Mouse (Mus musculus): Measurements from ENCODE around the gene Use1. TPM values are rescaled to one million over a fixed set of nuclear protein-coding genes. Genes with fewer than 3 reads are reported as not detected.

Gene Use1
- polyA plus RNA-seq, 1 experiment from 2014 or later, result 82.5 TPM

DNA sequence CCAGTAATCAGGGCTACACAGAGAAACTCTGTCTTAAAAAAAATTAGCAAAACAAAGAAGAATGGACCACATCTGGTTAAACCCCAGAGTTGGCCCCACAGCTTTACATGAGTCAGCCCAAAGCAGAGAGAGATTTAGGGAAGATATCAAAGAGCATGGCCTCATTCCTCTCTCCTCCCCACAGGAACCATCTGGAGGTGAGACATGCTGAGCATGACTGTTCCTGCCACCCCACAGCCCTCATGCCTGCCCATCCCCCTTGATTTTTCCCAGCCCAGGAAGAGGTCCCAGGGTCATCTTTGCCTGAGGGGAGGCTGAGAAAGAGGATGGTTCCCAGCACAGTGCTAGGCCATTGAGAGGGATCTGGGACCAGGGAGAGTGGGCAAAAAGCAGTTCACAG lies 1.7 kb downstream of the Use1 start:
- peaks cover 28% of the 10 kb centered on the region for H3K4me1 ChIP-seq
- peaks cover 16% of the 10 kb centered on the region for H3K36me3 ChIP-seq
- ATAC-seq (ENCODE audit: low FRiP score, low read depth), result no peak
- peak overlapping the region; percentile 70; the same call in 1 of the 2 replicates for H3K4me2 ChIP-seq (replicated peaks)
- H3K4me3 ChIP-seq, result peak overlapping the region; percentile 59; the same call in 1 of the 2 replicates
- peak overlapping the region; percentile 65; the same call in 1 of the 2 replicates for H3K9ac ChIP-seq (replicated peaks)
- no peaks in the 10 kb centered on the region for H3K9me3 ChIP-seq
- no peak overlapping the region for H3K27ac ChIP-seq (replicated peaks)
- H3K27me3 ChIP-seq, result no peaks in the 10 kb centered on the region

DNA sequence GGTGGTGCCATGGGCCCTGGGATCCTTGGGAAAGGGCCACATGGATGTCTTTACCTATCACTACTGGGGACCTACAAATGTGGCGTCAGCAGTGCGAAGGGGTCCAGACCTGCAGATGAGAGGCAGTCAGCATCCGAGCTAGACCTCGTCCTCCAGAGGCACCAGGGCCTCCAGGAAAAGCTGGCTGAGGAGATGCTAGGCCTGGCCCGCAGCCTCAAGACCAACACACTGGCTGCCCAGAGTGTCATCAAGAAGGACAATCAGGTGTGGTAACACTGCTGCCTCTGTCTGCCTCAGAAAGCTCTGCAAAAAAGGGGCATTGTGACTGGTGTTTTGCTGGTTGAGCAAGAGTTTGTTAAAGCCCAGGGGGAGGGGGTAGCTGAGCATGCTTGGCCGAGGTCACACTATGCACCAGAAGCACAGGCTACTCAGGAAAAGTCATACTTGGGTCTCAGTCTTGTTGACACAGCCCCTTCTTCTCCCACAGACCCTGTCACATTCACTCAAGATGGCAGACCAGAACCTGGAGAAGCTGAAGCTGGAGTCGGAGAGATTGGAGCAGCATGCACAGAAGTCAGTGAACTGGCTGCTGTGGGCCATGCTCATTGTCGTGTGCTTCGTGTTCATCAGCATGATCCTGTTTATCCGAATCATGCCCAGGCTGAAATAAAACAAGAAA lies 2.5 kb downstream of the Use1 start:
- Histone ChIP-seq H3K4me2 (replicated peaks) (no peak overlapping the region), H3K4me1 (peaks cover 28% of the 10 kb centered on the region), H3K27me3 (no peaks in the 10 kb centered on the region), H3K4me3 (no peak overlapping the region), H3K9ac (replicated peaks) (no peak overlapping the region), H3K27ac (replicated peaks) (no peak overlapping the region), H3K9me3 (no peaks in the 10 kb centered on the region), H3K36me3 (peaks cover 25% of the 10 kb centered on the region)
- no peak for ATAC-seq (ENCODE audit: low FRiP score, low read depth)
- WGBS, result 94% methylated on average over 10 of the region's 10 CpGs

DNA sequence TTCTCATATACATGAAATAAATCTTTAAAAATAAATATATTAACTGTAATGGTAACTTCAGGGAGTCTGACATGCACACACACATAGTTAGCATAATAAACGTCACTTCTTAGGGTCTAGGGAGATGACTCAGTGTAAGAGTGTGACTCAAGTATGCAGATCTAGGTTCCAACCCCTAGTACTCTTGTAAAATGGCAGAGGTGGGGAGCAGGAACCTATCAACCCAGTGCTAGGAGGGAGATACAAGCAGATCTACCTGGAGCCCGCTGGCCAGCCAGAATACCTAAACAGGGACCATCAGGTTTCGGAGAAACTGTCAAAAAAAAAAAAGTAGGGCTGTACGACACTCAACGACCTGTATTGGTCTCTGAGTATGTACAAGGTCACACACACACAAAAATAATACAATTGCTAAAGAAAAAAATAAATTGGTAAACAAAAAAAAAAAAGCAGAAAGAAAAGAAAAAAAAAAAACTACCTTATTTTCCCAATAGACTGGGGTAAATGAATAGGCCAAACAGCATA lies 4.1 kb downstream of the Use1 start:
- peak overlapping the region; percentile 80 for H3K4me3 ChIP-seq
- H3K9me3 ChIP-seq, result no peaks in the 10 kb centered on the region
- ATAC-seq (ENCODE audit: low FRiP score, low read depth), result no peak
- H3K4me2 ChIP-seq (replicated peaks), result peak overlapping the region; percentile 51
- WGBS, result 32% methylated on average over 5 of the region's 5 CpGs
- H3K4me1 ChIP-seq, result peaks cover 37% of the 10 kb centered on the region
- no peaks in the 10 kb centered on the region for H3K27me3 ChIP-seq
- H3K27ac ChIP-seq (replicated peaks), result 0 out of 2 replicates have a peak overlapping the region, but pooled peaks have one; percentile 80
- peaks cover 39% of the 10 kb centered on the region for H3K36me3 ChIP-seq
- peak overlapping the region; percentile 61; the same call in 1 of the 2 replicates for H3K9ac ChIP-seq (replicated peaks)

DNA sequence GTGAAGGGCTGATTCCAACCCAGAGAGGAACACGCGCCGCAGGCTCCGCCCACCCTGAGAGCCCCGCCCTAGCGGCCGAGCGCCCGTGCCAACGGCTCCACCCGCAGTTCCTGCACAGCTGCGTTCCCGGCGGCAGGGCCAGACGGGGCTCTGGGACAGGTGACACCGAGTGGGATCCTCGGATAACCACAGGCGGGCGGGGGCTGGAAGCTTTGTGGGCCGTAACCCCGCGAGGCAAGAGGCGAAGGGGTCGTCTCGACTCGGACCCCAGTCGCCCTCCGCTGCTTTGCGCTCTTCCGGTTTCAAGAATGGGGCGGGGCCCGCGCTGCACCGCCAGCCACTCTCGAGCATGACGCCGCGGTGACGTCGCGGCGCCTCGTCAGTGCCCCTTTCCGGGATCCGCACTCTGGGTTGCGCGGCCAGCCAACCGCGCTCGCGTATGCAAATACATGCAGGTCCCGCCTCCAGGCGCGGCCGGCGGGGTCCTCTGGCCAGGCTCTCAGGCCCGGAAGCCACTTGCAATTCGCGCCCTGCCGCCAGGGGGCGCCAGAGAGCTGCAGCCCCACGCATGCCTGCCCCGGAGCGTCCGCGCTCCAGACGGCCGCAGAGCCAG lies 4.7 kb downstream of the Use1 start, which contains the start of gene Ocel1:
TSS of gene Ocel1 (plus strand) at position 63 of the 613 bp plus-strand sequence.
- 1% methylated on average over 68 of the region's 68 CpGs for WGBS

DNA sequence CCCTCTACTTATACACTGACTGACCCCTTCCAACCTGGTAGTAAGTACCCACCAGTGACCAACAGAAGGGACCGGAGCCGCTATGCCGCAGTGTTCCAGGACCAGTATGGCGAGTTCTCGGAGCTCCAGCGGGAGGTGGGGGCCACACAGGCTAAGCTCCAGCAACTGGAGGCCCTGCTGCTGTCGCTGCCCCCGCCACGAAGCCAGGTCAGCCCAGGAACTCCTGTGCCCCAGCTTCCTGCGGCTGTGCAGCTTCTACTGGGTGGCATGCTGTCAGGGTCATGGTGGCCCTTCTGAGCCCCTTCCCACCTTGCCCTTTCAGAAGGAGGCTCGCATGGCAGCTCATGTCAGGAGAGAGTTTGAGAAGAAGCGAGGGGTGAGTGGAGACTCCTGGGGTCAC lies 5.8 kb downstream of the Use1 start:
- 82% methylated on average over 12 of the region's 12 CpGs for WGBS
- Histone ChIP-seq H3K27me3 (peaks cover 13% of the 10 kb centered on the region), H3K4me3 (no peak overlapping the region), H3K9ac (replicated peaks) (no peak overlapping the region), H3K4me1 (peaks cover 43% of the 10 kb centered on the region), H3K27ac (replicated peaks) (no peak overlapping the region), H3K36me3 (peaks cover 39% of the 10 kb centered on the region), H3K4me2 (replicated peaks) (no peak overlapping the region), H3K9me3 (no peaks in the 10 kb centered on the region)
- no peak for ATAC-seq (ENCODE audit: low FRiP score, low read depth)

More for the DNA sequence above, 4.7 kb downstream of the Use1 start, which contains the start of gene Ocel1:
- Histone ChIP-seq H3K4me3 (peak within 1 kb of the TSS; percentile 80), H3K27me3 (peaks cover 2% of the 10 kb centered on the region; the same call in 1 of the 2 replicates), H3K9me3 (no peaks in the 10 kb centered on the region), H3K9ac (replicated peaks) (peak within 1 kb of the TSS; percentile 61), H3K27ac (replicated peaks) (peak within 1 kb of the TSS; percentile 80), H3K4me2 (replicated peaks) (peak within 1 kb of the TSS; percentile 51), H3K4me1 (peaks cover 38% of the 10 kb centered on the region), H3K36me3 (peaks cover 39% of the 10 kb centered on the region)
- ATAC-seq (ENCODE audit: low FRiP score, low read depth), result peak; percentile 88

DNA sequence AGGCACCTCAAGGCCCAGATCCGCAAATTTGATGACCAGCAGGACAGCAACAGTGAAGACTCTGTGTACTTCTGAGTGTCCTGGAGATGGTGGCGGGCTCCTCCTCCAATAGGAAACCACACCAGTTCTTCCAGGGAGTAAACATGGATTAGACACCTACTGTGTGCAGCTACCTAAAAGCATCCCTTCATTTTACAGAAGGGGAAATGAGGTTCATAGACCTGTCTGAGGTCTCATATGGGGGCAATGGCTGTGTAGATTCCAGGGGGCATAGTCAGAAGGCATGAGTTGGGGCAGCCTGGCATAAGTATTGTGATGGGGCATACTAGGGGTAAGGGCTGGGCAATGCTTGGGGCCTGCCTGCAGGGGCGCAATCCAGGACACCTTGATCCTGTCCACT lies 6.4 kb downstream of the Use1 start:
- Histone ChIP-seq H3K36me3 (peaks cover 43% of the 10 kb centered on the region), H3K27ac (replicated peaks) (no peak overlapping the region), H3K4me2 (replicated peaks) (no peak overlapping the region), H3K4me1 (peaks cover 37% of the 10 kb centered on the region), H3K9ac (replicated peaks) (no peak overlapping the region), H3K4me3 (no peak overlapping the region), H3K9me3 (no peaks in the 10 kb centered on the region), H3K27me3 (peaks cover 18% of the 10 kb centered on the region)
- ATAC-seq (ENCODE audit: low FRiP score, low read depth), result no peak
- WGBS, result 95% methylated on average over 3 of the region's 3 CpGs

DNA sequence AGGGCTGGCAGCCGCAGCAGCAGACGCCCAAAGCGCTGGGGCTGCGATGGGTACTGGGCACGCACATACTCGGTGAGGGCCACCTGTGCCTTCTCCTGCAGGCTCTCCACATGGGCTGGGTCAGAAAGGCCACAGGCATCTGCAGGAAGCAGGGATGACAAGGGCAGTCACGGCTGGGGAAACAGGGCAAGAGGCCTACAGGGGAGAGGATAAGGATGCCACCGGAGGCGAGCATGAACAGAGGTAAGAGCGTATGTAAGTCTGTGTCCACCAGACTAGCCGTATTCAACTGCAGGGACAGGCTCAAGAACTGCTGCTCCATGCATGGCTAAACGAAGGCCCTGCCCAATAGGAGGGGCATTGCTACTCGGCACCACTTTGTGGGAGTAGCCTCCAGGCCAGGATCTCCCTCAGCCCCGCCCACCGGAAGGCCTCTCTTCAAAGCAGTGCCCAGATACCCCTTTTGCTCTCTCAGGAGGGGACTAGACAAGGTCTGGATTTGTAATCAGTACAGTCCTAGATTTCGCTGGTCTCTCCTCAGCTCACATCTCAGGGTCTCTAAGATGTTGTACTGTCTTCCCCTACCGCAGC lies 8.1 kb downstream of the Use1 start:
- H3K9me3 ChIP-seq, result no peaks in the 10 kb centered on the region
- no peak overlapping the region for H3K9ac ChIP-seq (replicated peaks)
- 79% methylated on average over 17 of the region's 17 CpGs for WGBS
- no peak for ATAC-seq (ENCODE audit: low FRiP score, low read depth)
- H3K4me1 ChIP-seq, result peaks cover 42% of the 10 kb centered on the region
- H3K27me3 ChIP-seq, result peaks cover 18% of the 10 kb centered on the region
- H3K4me2 ChIP-seq (replicated peaks), result no peak overlapping the region
- no peak overlapping the region for H3K4me3 ChIP-seq
- peaks cover 34% of the 10 kb centered on the region for H3K36me3 ChIP-seq
- no peak overlapping the region for H3K27ac ChIP-seq (replicated peaks)

DNA sequence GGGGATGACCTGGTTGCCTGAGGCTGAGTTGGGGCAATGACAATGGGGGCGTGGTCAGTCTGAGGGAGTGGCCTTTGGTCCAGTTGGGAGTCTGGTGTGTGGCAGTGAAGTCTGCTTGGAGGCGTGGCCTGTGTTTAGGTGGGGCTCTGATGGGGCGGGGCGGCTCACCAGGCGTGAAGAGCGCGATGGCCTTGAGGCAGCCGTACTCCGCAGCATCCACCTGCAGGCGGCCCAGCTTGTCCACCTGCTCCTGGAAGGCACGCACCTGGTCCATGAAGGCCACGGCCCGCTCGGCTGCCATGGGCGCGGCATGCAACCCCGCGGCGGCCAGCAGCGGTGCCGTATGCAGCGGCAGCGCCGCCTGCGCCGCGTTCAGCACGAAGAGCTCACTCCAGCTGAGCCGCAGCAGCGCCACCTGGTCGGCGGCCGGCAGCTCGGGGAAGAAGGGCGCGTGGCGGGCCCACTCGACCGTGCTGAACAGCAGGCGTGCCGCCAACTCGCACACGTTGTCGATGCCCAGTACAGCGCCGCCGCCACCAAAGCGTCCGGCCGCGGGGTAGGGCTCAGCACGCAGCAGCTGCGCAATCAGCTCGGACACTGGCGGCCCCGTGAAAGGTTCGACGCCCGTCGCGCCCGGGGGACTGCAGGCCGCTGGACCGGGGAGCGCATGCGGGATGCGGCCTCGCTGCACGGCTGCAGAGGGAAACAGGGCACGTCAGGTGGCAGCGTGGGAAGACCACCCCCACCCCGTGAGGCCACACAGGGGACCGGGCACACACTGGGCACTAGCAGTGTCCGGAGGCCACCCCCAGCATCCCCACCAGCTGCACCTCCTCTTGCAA lies 9.2 kb downstream of the Use1 start:
- Histone ChIP-seq H3K9ac (replicated peaks) (peak overlapping the region; percentile 59), H3K4me3 (peak overlapping the region; percentile 38), H3K27me3 (peaks cover 21% of the 10 kb centered on the region), H3K4me1 (peaks cover 46% of the 10 kb centered on the region), H3K9me3 (no peaks in the 10 kb centered on the region), H3K27ac (replicated peaks) (peak overlapping the region; percentile 68), H3K4me2 (replicated peaks) (peak overlapping the region; percentile 56), H3K36me3 (peaks cover 31% of the 10 kb centered on the region)
- peak; percentile 3 for ATAC-seq (ENCODE audit: low FRiP score, low read depth)
- 6% methylated on average over 74 of the region's 74 CpGs for WGBS

DNA sequence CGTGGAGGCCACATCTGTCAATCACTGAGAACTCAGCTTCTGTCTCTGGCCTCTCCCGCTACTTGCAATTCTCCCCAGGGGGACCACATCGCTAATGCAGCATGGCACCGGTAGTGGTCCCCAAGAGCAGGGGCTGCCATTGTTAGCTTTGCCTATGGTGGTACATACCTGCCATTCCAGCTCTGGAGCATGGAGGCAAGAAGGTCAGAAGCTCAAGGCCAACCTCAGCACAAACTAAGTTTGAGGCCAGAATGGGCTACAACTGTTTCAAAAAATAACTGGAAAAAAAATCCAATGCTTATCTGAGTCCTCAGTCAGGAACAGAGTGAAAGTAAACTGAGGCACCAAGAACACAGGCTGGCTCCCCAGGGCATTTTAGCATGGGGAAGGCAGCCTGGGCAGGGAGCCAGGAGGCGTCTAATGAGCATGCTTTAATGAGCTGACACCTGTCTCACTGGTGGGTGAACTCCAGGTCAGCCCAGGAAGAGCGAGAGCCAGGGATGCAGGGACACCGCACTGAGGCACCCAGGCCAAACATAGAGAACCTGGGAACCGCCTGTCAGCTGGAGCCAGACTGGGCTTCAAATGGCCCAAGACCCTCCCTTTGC lies 9.9 kb downstream of the Use1 start:
- Histone ChIP-seq H3K27ac (replicated peaks) (peak overlapping the region; percentile 68; the same call in 1 of the 2 replicates), H3K9ac (replicated peaks) (no peak overlapping the region; the same call in 1 of the 2 replicates), H3K36me3 (peaks cover 31% of the 10 kb centered on the region), H3K4me3 (peak overlapping the region; percentile 38), H3K4me2 (replicated peaks) (peak overlapping the region; percentile 56), H3K4me1 (peaks cover 52% of the 10 kb centered on the region), H3K9me3 (no peaks in the 10 kb centered on the region), H3K27me3 (peaks cover 24% of the 10 kb centered on the region)
- 40% methylated on average over 8 of the region's 8 CpGs for WGBS
- no peak for ATAC-seq (ENCODE audit: low FRiP score, low read depth)

DNA sequence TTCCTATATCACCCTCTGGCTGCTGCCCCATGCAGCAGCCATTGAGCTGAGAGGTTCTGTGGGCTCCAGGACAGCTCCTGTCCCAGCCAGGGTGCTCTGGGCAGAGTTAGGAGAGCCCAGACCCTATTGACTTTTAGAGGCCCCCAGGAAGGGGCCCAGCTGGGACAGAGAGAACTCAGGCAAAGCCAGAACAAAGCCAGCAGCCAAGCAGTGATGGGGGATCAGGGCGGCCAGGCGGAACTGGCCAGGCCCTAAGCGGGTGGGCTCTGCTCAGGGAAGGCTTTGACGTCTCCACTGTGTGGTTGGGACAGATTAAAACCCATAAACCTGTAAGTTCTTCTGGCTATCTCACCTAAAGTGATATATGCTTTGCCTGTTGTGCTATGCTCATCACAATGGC lies 12.4 kb downstream of the Use1 start:
- Histone ChIP-seq H3K4me1 (peaks cover 70% of the 10 kb centered on the region), H3K27me3 (peaks cover 24% of the 10 kb centered on the region), H3K27ac (replicated peaks) (peak overlapping the region; percentile 61), H3K9me3 (no peaks in the 10 kb centered on the region), H3K4me2 (replicated peaks) (peak overlapping the region; percentile 98), H3K36me3 (peaks cover 21% of the 10 kb centered on the region), H3K4me3 (peak overlapping the region; percentile 84), H3K9ac (replicated peaks) (peak overlapping the region; percentile 87)
- no peak for ATAC-seq (ENCODE audit: low FRiP score, low read depth)
- 16% methylated on average over 4 of the region's 4 CpGs for WGBS

DNA sequence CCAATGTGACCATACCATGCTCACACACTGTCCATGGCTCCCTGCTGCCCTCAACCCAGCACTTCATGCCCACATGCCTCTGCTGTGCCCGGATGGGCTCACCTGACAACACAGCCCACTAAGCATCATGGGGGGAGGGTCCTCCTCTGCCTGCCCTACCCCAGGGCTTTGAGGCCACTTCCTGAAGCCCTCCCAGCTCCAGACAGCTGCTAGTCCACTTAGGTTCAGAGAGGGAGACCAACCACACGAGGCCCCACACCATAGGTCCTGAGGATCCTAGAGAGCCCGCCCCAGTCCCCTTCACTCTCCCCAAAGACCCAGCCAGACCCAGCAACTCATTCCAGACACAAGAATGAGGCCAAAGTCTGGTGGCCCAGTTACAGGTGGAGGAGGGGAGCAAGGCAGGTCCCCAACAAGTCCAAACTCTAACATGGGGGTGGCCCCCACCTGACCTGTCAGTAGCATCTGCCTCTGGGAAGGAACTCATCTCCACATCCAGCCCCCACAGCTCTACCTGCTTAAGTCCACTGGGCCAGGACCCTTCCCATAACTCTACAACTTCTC lies 12.9 kb downstream of the Use1 start:
- H3K4me1 ChIP-seq, result peaks cover 70% of the 10 kb centered on the region
- no peak for ATAC-seq (ENCODE audit: low FRiP score, low read depth)
- H3K9me3 ChIP-seq, result no peaks in the 10 kb centered on the region
- H3K27me3 ChIP-seq, result peaks cover 24% of the 10 kb centered on the region
- peak overlapping the region; percentile 98 for H3K4me2 ChIP-seq (replicated peaks)
- H3K4me3 ChIP-seq, result peak overlapping the region; percentile 84
- peak overlapping the region; percentile 61 for H3K27ac ChIP-seq (replicated peaks)
- peak overlapping the region; percentile 87 for H3K9ac ChIP-seq (replicated peaks)
- 38% methylated on average over 3 of the region's 3 CpGs for whole genome bisulfite sequencing
- H3K36me3 ChIP-seq, result peaks cover 15% of the 10 kb centered on the region
